Mouse (Mus musculus) erythroblast, embryonic 14.5 days (primary cell): ENCODE measurements at regions not wholly inside any gene's neighbourhood (a gene's known extent, or its start where the extent isn't known, plus 50 kb on each side); places are given as distances from the start of the nearest gene placed in this dataset.

Experiments used
- GATA1 ChIP-seq: IDR thresholded peaks from 2 replicates; pipeline ENCODE4 v1.6.1; 2012; ENCODE audit warnings: low read length, inconsistent platforms, mixed read lengths
- TAL1 ChIP-seq: IDR thresholded peaks from 3 replicates; pipeline ENCODE4 v1.6.1; 2012; ENCODE audit warnings: low read length, inconsistent platforms, mixed read lengths

DNA sequence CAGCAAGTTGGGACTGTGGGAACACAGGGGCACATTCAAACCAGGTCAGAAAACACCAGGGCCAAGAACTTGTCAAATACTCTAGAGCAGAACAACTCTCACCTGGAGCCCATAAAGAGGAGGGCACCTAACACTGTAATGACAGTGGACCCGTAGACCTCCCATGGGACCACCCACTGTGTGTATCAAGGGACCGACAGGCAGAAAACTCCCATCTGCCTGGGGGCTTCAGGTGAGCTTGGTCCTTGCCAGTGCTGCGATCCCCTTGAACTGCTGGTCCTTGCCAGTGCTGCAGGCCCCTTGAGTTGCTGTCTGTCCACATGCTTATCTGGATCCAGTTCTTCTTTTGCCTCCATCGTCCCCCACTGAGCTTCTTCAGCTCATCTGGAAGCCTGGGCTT, 170.2 kb upstream of the Npvf start:
- TF ChIP-seq TAL1: no peak
- TF ChIP-seq GATA1: no peak
